Mouse (Mus musculus): Measurements from ENCODE around the gene Bcl10.

- TF ChIP-seq CTCF (IDR thresholded peaks at IDR 0.05; ENCODE audit: low read depth) = no peak
- no peak for TF ChIP-seq EP300 (IDR thresholded peaks at IDR 0.05; ENCODE audit: low read depth)
Observed at GRCm38 (mm10) chr3:145903530-145903929, 19.1 kb upstream of the Bcl10 start.

All from heart, postnatal 0 days (tissue).